13 mouse cellular contexts compared by ENCODE assay signal in the genomic region with DNA sequence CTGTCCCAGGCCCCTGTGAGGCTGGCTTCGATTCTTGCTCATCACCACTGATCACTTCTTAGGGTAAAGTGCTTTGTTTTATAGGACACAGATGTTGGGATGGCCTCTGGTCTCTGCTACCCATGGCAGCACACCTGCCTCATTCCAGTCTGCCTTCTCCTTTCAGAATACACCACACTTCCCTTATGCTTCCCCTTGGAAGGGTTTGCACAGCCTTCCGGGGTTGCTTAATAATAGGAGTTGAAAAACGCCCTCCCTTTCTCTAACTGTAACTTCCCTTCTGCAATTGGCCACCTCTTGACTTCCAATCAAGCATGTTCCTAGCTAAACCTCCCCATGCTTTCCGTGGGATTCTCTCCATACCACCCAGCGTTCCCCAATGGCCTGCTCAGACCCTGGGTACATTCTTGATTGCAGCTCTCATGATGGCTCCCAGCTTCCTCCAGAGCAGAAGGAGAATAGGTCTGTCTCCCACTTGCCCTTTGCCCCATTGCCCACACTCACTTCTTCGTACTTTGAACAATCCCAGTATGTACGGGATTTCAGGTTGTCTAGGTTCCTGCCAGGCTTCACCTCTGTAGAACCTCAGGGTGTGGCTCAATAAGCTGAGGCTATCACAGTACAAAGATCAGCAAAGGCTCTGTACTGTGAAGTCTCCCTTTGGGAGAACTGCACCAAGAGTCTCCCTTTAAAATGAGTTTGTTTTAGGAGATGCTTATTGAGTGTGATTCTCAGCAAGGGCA.
A peak's percentile ranks its signal among the peaks of the same experiment; 100 is the strongest.
DNase-seq lines count a peak whose midpoint lies in the region; ATAC-seq and TF ChIP-seq lines count a peak whose summit lies in the region.
"Had no signal": no experiment of that assay in that cellular context is flagged by ENCODE, and none has a peak within 500 bp of the region (broad histone marks: within the 10 kb centered on the region; RNA-seq: fewer than 3 reads in every experiment).

No protein-coding gene starts in this region.

- DNase-seq in forebrain, embryonic 10.5 days (ENCODE audit: extremely low spot score, low spot score) = no peak
- DNase-seq in forebrain, embryonic 11.5 days (ENCODE audit: low spot score) = no peak
- no peak for DNase-seq in lung, embryonic 14.5 days
- DNase-seq in lung, adult 2 months = no peak
- DNase-seq in kidney, postnatal 0 days (ENCODE audit: low spot score) = no peak
- no peak for DNase-seq in frontal cortex, postnatal 14 days (ENCODE audit: low spot score in 2 of 2)
- DNase-seq: cerebellum, adult 18-20 months; left cerebral cortex, postnatal 4 days; thymus, postnatal 36 days had no signal

- H3K27me3 ChIP-seq in forebrain, embryonic 10.5 days (ENCODE audit: poor library complexity, severe bottlenecking) = no peaks in the 10 kb centered on the region
- no peaks in the 10 kb centered on the region for H3K27me3 ChIP-seq in forebrain, embryonic 11.5 days (ENCODE audit: control insufficient read depth, insufficient read depth, low read length)
- no peaks in the 10 kb centered on the region for H3K27me3 ChIP-seq in lung, embryonic 14.5 days (ENCODE audit: insufficient read depth, low read length)
- H3K27me3 ChIP-seq in kidney, postnatal 0 days (ENCODE audit: insufficient read depth, low read length) = no peaks in the 10 kb centered on the region
- no peaks in the 10 kb centered on the region for H3K27me3 ChIP-seq in stomach, embryonic 15.5 days (replicated peaks)
- H3K27me3 ChIP-seq in forebrain, embryonic 13.5 days = no peaks in the 10 kb centered on the region

- no peak for ATAC-seq in forebrain, embryonic 11.5 days (replicated peaks; ENCODE audit: low FRiP score)
- peak; percentile 11; the same call in 1 of the 2 replicates for ATAC-seq in lung, embryonic 14.5 days (ENCODE audit: insufficient read depth)
- ATAC-seq in kidney, postnatal 0 days (replicated peaks; ENCODE audit: low FRiP score, low read depth) = peak; percentile 67; the same call in 1 of the 2 replicates
- ATAC-seq in stomach, embryonic 15.5 days (ENCODE audit: insufficient read depth, low FRiP score, low read depth) = 0 out of 2 replicates have a peak, but pooled peaks have one; percentile 37
- ATAC-seq in forebrain, embryonic 13.5 days = no peak

- no peak overlapping the region for H3K4me3 ChIP-seq in forebrain, embryonic 10.5 days
- no peak overlapping the region for H3K4me3 ChIP-seq in forebrain, embryonic 11.5 days (ENCODE audit: low read depth, low read length)
- no peak overlapping the region for H3K4me3 ChIP-seq in lung, embryonic 14.5 days (ENCODE audit: low read depth, low read length)
- H3K4me3 ChIP-seq in lung, adult 2 months (replicated peaks; ENCODE audit: extremely low read depth, low read depth, low read length) = no peak overlapping the region
- H3K4me3 ChIP-seq in kidney, postnatal 0 days (replicated peaks; ENCODE audit: low read depth, low read length) = no peak overlapping the region
- no peak overlapping the region for H3K4me3 ChIP-seq in stomach, embryonic 15.5 days (replicated peaks)
- no peak overlapping the region for H3K4me3 ChIP-seq in forebrain, embryonic 13.5 days
- H3K4me3 ChIP-seq: erythroblast, embryonic 14.5 days had no signal

- H3K9ac ChIP-seq in forebrain, embryonic 11.5 days (ENCODE audit: low read length) = no peak overlapping the region
- no peak overlapping the region; the same call in 1 of the 2 replicates for H3K9ac ChIP-seq in lung, embryonic 14.5 days
- H3K9ac ChIP-seq in kidney, postnatal 0 days (ENCODE audit: low read depth, low read length) = no peak overlapping the region
- H3K9ac ChIP-seq in stomach, embryonic 15.5 days = no peak overlapping the region
- H3K9ac ChIP-seq in forebrain, embryonic 13.5 days = no peak overlapping the region

- WGBS in forebrain, embryonic 10.5 days = 83% methylated on average over 7 of the region's 7 CpGs
- 80% methylated on average over 7 of the region's 7 CpGs for WGBS in forebrain, embryonic 11.5 days
- 77% methylated on average over 7 of the region's 7 CpGs for WGBS in lung, embryonic 14.5 days
- 64% methylated on average over 7 of the region's 7 CpGs for WGBS in lung, adult 2 months
- 78% methylated on average over 7 of the region's 7 CpGs for WGBS in kidney, postnatal 0 days
- 73% methylated on average over 7 of the region's 7 CpGs for WGBS in stomach, embryonic 15.5 days
- WGBS in forebrain, embryonic 13.5 days = 86% methylated on average over 7 of the region's 7 CpGs

- no peak overlapping the region for H3K4me2 ChIP-seq in forebrain, embryonic 11.5 days (ENCODE audit: low read depth, low read length, severe bottlenecking)
- H3K4me2 ChIP-seq in lung, embryonic 14.5 days = no peak overlapping the region
- no peak overlapping the region for H3K4me2 ChIP-seq in kidney, postnatal 0 days (ENCODE audit: low read length)
- no peak overlapping the region for H3K4me2 ChIP-seq in stomach, embryonic 15.5 days
- H3K4me2 ChIP-seq in forebrain, embryonic 13.5 days = no peak overlapping the region

- H3K4me1 ChIP-seq in forebrain, embryonic 10.5 days = peaks cover 30% of the 10 kb centered on the region
- no peaks in the 10 kb centered on the region; the same call in 1 of the 2 replicates for H3K4me1 ChIP-seq in forebrain, embryonic 11.5 days (replicated peaks; ENCODE audit: control insufficient read depth, insufficient read depth, low read length)
- H3K4me1 ChIP-seq in lung, embryonic 14.5 days (ENCODE audit: insufficient read depth) = no peaks in the 10 kb centered on the region
- no peaks in the 10 kb centered on the region for H3K4me1 ChIP-seq in lung, adult 2 months (ENCODE audit: control insufficient read depth, insufficient read depth, low read length)
- H3K4me1 ChIP-seq in kidney, postnatal 0 days (replicated peaks; ENCODE audit: insufficient read depth, low read length) = peaks cover 16% of the 10 kb centered on the region; the same call in 1 of the 2 replicates
- H3K4me1 ChIP-seq in stomach, embryonic 15.5 days = no peaks in the 10 kb centered on the region
- peaks cover 6% of the 10 kb centered on the region; the same call in 1 of the 2 replicates for H3K4me1 ChIP-seq in forebrain, embryonic 13.5 days

- TF ChIP-seq CTCF in lung, embryonic 14.5 days (IDR thresholded peaks at IDR 0.05; ENCODE audit: low read depth) = no peak
- TF ChIP-seq CTCF in lung, adult 2 months (IDR thresholded peaks at IDR 0.05; ENCODE audit: insufficient read depth, low read length) = no peak
- no peak for TF ChIP-seq CTCF in kidney, postnatal 0 days (IDR thresholded peaks at IDR 0.05; ENCODE audit: low read depth)

- peaks cover 9% of the 10 kb centered on the region for H3K9me3 ChIP-seq in forebrain, embryonic 10.5 days
- H3K9me3 ChIP-seq in forebrain, embryonic 11.5 days (ENCODE audit: control insufficient read depth, low read length) = no peaks in the 10 kb centered on the region
- H3K9me3 ChIP-seq in lung, embryonic 14.5 days (ENCODE audit: low read depth, low read length) = no peaks in the 10 kb centered on the region
- no peaks in the 10 kb centered on the region for H3K9me3 ChIP-seq in kidney, postnatal 0 days (replicated peaks; ENCODE audit: low read length)
- H3K9me3 ChIP-seq in stomach, embryonic 15.5 days = no peaks in the 10 kb centered on the region
- no peaks in the 10 kb centered on the region for H3K9me3 ChIP-seq in forebrain, embryonic 13.5 days (replicated peaks)
- H3K9me3 ChIP-seq: G1E had no signal

- H3K36me3 ChIP-seq in forebrain, embryonic 10.5 days (replicated peaks) = no peaks in the 10 kb centered on the region
- no peaks in the 10 kb centered on the region for H3K36me3 ChIP-seq in forebrain, embryonic 11.5 days (ENCODE audit: control insufficient read depth, insufficient read depth, low read length)
- H3K36me3 ChIP-seq in lung, embryonic 14.5 days (ENCODE audit: insufficient read depth) = no peaks in the 10 kb centered on the region
- H3K36me3 ChIP-seq in kidney, postnatal 0 days (ENCODE audit: insufficient read depth, low read length) = no peaks in the 10 kb centered on the region
- H3K36me3 ChIP-seq in stomach, embryonic 15.5 days = no peaks in the 10 kb centered on the region
- no peaks in the 10 kb centered on the region for H3K36me3 ChIP-seq in forebrain, embryonic 13.5 days (ENCODE audit: poor library complexity, severe bottlenecking)
- H3K36me3 ChIP-seq: G1E had no signal

- TF ChIP-seq POLR2A in lung, adult 2 months (IDR thresholded peaks at IDR 0.05; ENCODE audit: borderline replicate concordance, extremely low read depth, low read depth, low read length) = no peak

- peak overlapping the region; percentile 63; the same call in 1 of the 2 replicates for H3K27ac ChIP-seq in forebrain, embryonic 10.5 days
- H3K27ac ChIP-seq in forebrain, embryonic 11.5 days (ENCODE audit: low read depth, low read length) = no peak overlapping the region
- peak overlapping the region; percentile 67; the same call in 1 of the 2 replicates for H3K27ac ChIP-seq in lung, embryonic 14.5 days (ENCODE audit: low read depth)
- H3K27ac ChIP-seq in kidney, postnatal 0 days = peak overlapping the region; percentile 72
- H3K27ac ChIP-seq in stomach, embryonic 15.5 days = peak overlapping the region; percentile 44; the same call in 1 of the 2 replicates
- no peak overlapping the region for H3K27ac ChIP-seq in forebrain, embryonic 13.5 days

Comparison
In these comparisons a context has a peak if more than half of its experiments do, and no peak if none do; other contexts are left out.
1. H3K27ac ChIP-seq: peak in forebrain, embryonic 10.5 days (single experiment), lung, embryonic 14.5 days (single experiment), kidney, postnatal 0 days (single experiment) and stomach, embryonic 15.5 days (single experiment); none in forebrain, embryonic 11.5 days (single experiment) and forebrain, embryonic 13.5 days (single experiment).
2. ATAC-seq: peak in lung, embryonic 14.5 days (single experiment), kidney, postnatal 0 days (single experiment) and stomach, embryonic 15.5 days (single experiment); none in forebrain, embryonic 11.5 days (single experiment) and forebrain, embryonic 13.5 days (single experiment).